Mouse (Mus musculus): ENCODE results near the gene Olfr871. TPM values are rescaled to one million over a fixed set of nuclear protein-coding genes. Genes with fewer than 3 reads are reported as not detected.
"Not testable (repeated sequence)": the region's sequence is repeated elsewhere in the genome, so short reads cannot be mapped to it uniquely, and the experiment has no call there.

Olfr871 gene
- total RNA-seq (2021), result not detected
- long read RNA-seq, experiment 1, result 0 reads
- long read RNA-seq, experiment 2, result 0 reads

- DNase-seq, result no peak
Observed at GRCm38 (mm10) chr9:20211907-20212306, at the start of gene Olfr871. Olfr871 (plus strand) TSS chr9:20212207.

- no peak for DNase-seq
Observed at GRCm38 (mm10) chr9:20173957-20174356, 38.0 kb upstream of the Olfr871 start, which contains the start of gene Olfr870. Olfr870 (minus strand) TSS chr9:20174057.

DNA sequence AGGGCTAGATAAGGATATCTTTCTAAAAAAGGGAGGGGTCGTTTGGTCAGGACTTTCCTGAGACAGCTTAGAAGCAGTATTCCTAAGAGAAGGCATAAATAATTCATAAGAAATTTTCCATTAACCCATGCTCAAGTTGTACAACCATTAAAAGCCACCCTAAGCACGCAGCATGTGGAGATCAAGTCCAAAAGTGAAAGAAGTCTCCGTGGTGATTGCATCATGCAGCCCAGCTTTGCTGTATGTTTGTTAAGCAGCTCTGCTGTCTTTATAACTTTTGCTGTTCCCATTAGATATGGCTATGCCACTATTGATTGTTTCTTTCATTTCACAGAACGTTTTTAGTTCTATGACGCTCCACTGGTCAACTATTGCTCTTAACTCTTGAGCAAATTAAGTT lies 32.5 kb upstream of the Olfr871 start:
- no peak for DNase-seq

- no peak for DNase-seq
Observed at GRCm38 (mm10) chr9:20202131-20202530, 9.9 kb upstream of the Olfr871 start.

- not testable (repeated sequence) for DNase-seq
Observed at GRCm38 (mm10) chr9:20203413-20203984, 8.5 kb upstream of the Olfr871 start.

GRCm38 (mm10) chr9:20210812-20211211 lies 1.2 kb upstream of the Olfr871 start:
- DNase-seq, result no peak

- no peak for DNase-seq
Observed at GRCm38 (mm10) chr9:20211477-20211876, 530 bp upstream of the Olfr871 start.

- DNase-seq, result no peak
Observed at GRCm38 (mm10) chr9:20236819-20237218, 24.8 kb downstream of the Olfr871 start, which contains the start of gene Olfr872. Olfr872 (plus strand) TSS chr9:20237119.

- DNase-seq, result no peak
Observed at GRCm38 (mm10) chr9:20237378-20237777, 25.4 kb downstream of the Olfr871 start.

Other genes with a start within 250 kb of the Olfr871 start
- gene Olfr866, start 184.2 kb upstream of the Olfr871 start, total RNA-seq (2021), result not detected
- not detected for gene Olfr867, start 154.6 kb upstream of the Olfr871 start, total RNA-seq (2021)
- not detected for gene Olfr868, start 113.6 kb upstream of the Olfr871 start, total RNA-seq (2021)
- gene Olfr869, start 83.2 kb upstream of the Olfr871 start, total RNA-seq (2021), result not detected
- gene Olfr870, start 38.1 kb upstream of the Olfr871 start, total RNA-seq (2021), result not detected
- gene Olfr872, start 24.9 kb downstream of the Olfr871 start, total RNA-seq (2021), result not detected
- not detected for gene Olfr39, start 70.1 kb downstream of the Olfr871 start, total RNA-seq (2021)
- not detected for gene Olfr873, start 86.3 kb downstream of the Olfr871 start, total RNA-seq (2021)
- gene Olfr18, start 123.9 kb downstream of the Olfr871 start, total RNA-seq (2021), result not detected
- gene Zfp560, start 173.0 kb downstream of the Olfr871 start, total RNA-seq (2021), result 1 to 10 TPM; 5.9 to 8.6 TPM
- gene Zfp26, start 248.0 kb downstream of the Olfr871 start, total RNA-seq (2021), result 10 to 100 TPM; 19.4 to 20.6 TPM